In genomic region chr2:126274311-126274710, GRCm38 (mm10) we compare ENCODE assay signal across 24 mouse cellular contexts. TPM values are rescaled to one million over a fixed set of nuclear protein-coding genes. Genes with fewer than 3 reads are reported as not detected.
DNase-seq lines count a peak whose midpoint lies in the region; ATAC-seq and TF ChIP-seq lines count a peak whose summit lies in the region.
"Had no signal": no experiment of that assay in that cellular context is flagged by ENCODE, and none has a peak within 500 bp of the region (broad histone marks: within the 10 kb centered on the region; RNA-seq: fewer than 3 reads in every experiment).

No protein-coding gene starts in this region.

- H3K36me3 ChIP-seq in limb, embryonic 15.5 days: no peaks in the 10 kb centered on the region
- H3K36me3 ChIP-seq: forebrain, embryonic 15.5 days; heart, embryonic 15.5 days; hindbrain, embryonic 15.5 days had no signal

- peak; percentile 12 for DNase-seq in gastrocnemius, adult 18-20 months (ENCODE audit: low spot score)
- no peak for DNase-seq in gastrocnemius, adult 8-10 months (ENCODE audit: low spot score in 2 of 2)
- peak; percentile 75 for DNase-seq in NIH3T3 (ENCODE audit: low read depth)
- DNase-seq in gastrocnemius, adult 2 months: peak; percentile 24
- no peak for DNase-seq in lung, postnatal 4 days
- DNase-seq: adrenal gland, adult 8-10 months; adrenal gland, postnatal 36 days; cerebellum, adult 2 months; cerebellum, postnatal 25 days; heart, adult 2 months; heart, postnatal 36 days had no signal

- intact Hi-C loops in gastrocnemius, adult 2 months (cut with DNase I): no loop called here

- no peak overlapping the region for H3K9ac ChIP-seq in limb, embryonic 15.5 days
- H3K9ac ChIP-seq: forebrain, embryonic 15.5 days; heart, embryonic 15.5 days; hindbrain, embryonic 15.5 days had no signal

- no peak overlapping the region for H3K4me3 ChIP-seq in gastrocnemius, adult 2 months
- H3K4me3 ChIP-seq in limb, embryonic 15.5 days: no peak overlapping the region
- H3K4me3 ChIP-seq: forebrain, embryonic 15.5 days; heart, adult 2 months; heart, embryonic 15.5 days; hindbrain, embryonic 15.5 days had no signal

- no peak for TF ChIP-seq CTCF in gastrocnemius, adult 2 months (IDR thresholded peaks at IDR 0.05)

- no peaks in the 10 kb centered on the region for H3K9me3 ChIP-seq in limb, embryonic 15.5 days
- H3K9me3 ChIP-seq: forebrain, embryonic 15.5 days; heart, embryonic 15.5 days; hindbrain, embryonic 15.5 days had no signal

- H3K27ac ChIP-seq in gastrocnemius, adult 2 months: peak overlapping the region; percentile 67
- H3K27ac ChIP-seq in limb, embryonic 15.5 days: peak overlapping the region; percentile 62
- H3K27ac ChIP-seq: forebrain, embryonic 15.5 days; heart, adult 2 months; heart, embryonic 15.5 days; hindbrain, embryonic 15.5 days had no signal

- peak; percentile 19; the same call in 1 of the 2 replicates for ATAC-seq in limb, embryonic 15.5 days (ENCODE audit: insufficient number of reproducible peaks, low FRiP score, low TSS enrichment, low read depth)
- no peak for ATAC-seq in megakaryocyte, adult 5-6 weeks (ENCODE audit: poor library complexity, severe bottlenecking)
- ATAC-seq: forebrain, embryonic 15.5 days; inflammation-experienced regulatory T-cells, adult 6 months; intestine, postnatal 0 days had no signal

- peaks cover 10% of the 10 kb centered on the region; the same call in 1 of the 2 replicates for H3K4me1 ChIP-seq in limb, embryonic 15.5 days
- H3K4me1 ChIP-seq: forebrain, embryonic 15.5 days; hindbrain, embryonic 15.5 days had no signal

- 56% methylated on average over 3 of the region's 3 CpGs for WGBS in limb, embryonic 15.5 days

- no peak overlapping the region for H3K4me2 ChIP-seq in limb, embryonic 15.5 days
- H3K4me2 ChIP-seq: forebrain, embryonic 15.5 days; heart, embryonic 11.5 days; heart, embryonic 15.5 days; hindbrain, embryonic 15.5 days had no signal

- no peaks in the 10 kb centered on the region for H3K27me3 ChIP-seq in limb, embryonic 15.5 days
- H3K27me3 ChIP-seq: forebrain, embryonic 15.5 days; heart, embryonic 15.5 days; hindbrain, embryonic 15.5 days had no signal

RNA-seq across cellular contexts. Expression of gene Gm17555, which starts 59.4 kb away (rescaled TPM):
- not detected for total RNA-seq in gastrocnemius, adult 18-20 months (2021)
- not detected for total RNA-seq in gastrocnemius, adult 8-10 months (2022)
- not detected for total RNA-seq in gastrocnemius, adult 2 months (2021)
- polyA plus RNA-seq in limb, embryonic 15.5 days (2015; fragmentation: Nextera tagmentation; extraction: Ambion mirVana): not detected in 2 replicates
- 0.18 TPM in 1 of 2 replicates, not detected in the other for total RNA-seq in megakaryocyte, adult 5-6 weeks (2015)
- not detected in 2 replicates for total RNA-seq in megakaryocyte, adult 5-6 weeks (2017)
- total RNA-seq: adrenal gland, adult 8-10 months; adrenal gland, postnatal 36 days; ES-E14; heart, adult 2 months; heart, postnatal 36 days had no signal
- polyA plus RNA-seq: cerebellum, adult 2 months; cortical plate, adult 2 months; forebrain, embryonic 11.5 days; forebrain, embryonic 15.5 days; gonadal fat pad, adult 2 months; heart, adult 2 months; heart, embryonic 11.5 days; heart, embryonic 15.5 days; hindbrain, embryonic 11.5 days; hindbrain, embryonic 15.5 days; inflammation-experienced regulatory T-cells, adult 6 months; intestine, postnatal 0 days had no signal

Comparison
In these comparisons a context has a peak if more than half of its experiments do, and no peak if none do; other contexts are left out.
1. DNase-seq: peak in gastrocnemius, adult 18-20 months (single experiment), NIH3T3 (single experiment) and gastrocnemius, adult 2 months (single experiment); none in gastrocnemius, adult 8-10 months (0 of 2) and lung, postnatal 4 days (0 of 2).